Mouse (Mus musculus) kidney, embryonic 14.5 days (tissue): ENCODE measurements around the gene Timm8a2. TPM values are rescaled to one million over a fixed set of nuclear protein-coding genes. Genes with fewer than 3 reads are reported as not detected.

Source experiments
- ATAC-seq: fragments of 200-750 bp; cut with Nextera tagmentation; 2 replicates; pipeline ENCODE4 v1.8.0; 2017; ENCODE audit warnings: moderate number of reproducible peaks, mild to moderate bottlenecking, moderate TSS enrichment, moderate library complexity; ENCODE audit not compliant: low FRiP score, low TSS enrichment
- H3K27ac ChIP-seq: fragments of 300-500 bp; sonication (generic); 2 replicates; pipeline ENCODE4 v1.5.1; 2014; ENCODE audit warnings: low read depth, mild to moderate bottlenecking, low read length, moderate library complexity, mixed read lengths
- H3K27me3 ChIP-seq: fragments of 300-500 bp; sonication (generic); 2 replicates; pipeline ENCODE4 v1.6.1; 2014; ENCODE audit warnings: mild to moderate bottlenecking, low read length; ENCODE audit not compliant: control insufficient read depth, insufficient read depth
- H3K36me3 ChIP-seq: fragments of 300-500 bp; sonication (generic); 2 replicates; pipeline ENCODE4 v1.6.1; 2014; ENCODE audit warnings: low read length, mixed read lengths; ENCODE audit not compliant: control insufficient read depth, insufficient read depth
- H3K4me1 ChIP-seq: fragments of 300-500 bp; sonication (generic); 2 replicates; pipeline ENCODE4 v1.6.1; 2014; ENCODE audit warnings: low read length, mixed read lengths; ENCODE audit not compliant: control insufficient read depth, insufficient read depth
- H3K4me2 ChIP-seq: fragments of 300-500 bp; sonication (generic); replicated peaks from 2 replicates; pipeline ENCODE4 v1.6.1; 2014; ENCODE audit warnings: low read depth, mild to moderate bottlenecking, low read length
- H3K4me3 ChIP-seq: fragments of 300-500 bp; sonication (generic); 2 replicates; pipeline ENCODE4 v1.5.1; 2014; ENCODE audit warnings: mild to moderate bottlenecking, low read length
- H3K9ac ChIP-seq: fragments of 300-500 bp; sonication (generic); 2 replicates; pipeline ENCODE4 v1.6.1; 2014; ENCODE audit warnings: low read depth, mild to moderate bottlenecking, low read length, moderate library complexity
- H3K9me3 ChIP-seq: fragments of 300-500 bp; sonication (generic); 2 replicates; pipeline ENCODE4 v1.6.1; 2016; ENCODE audit warnings: low read length; ENCODE audit not compliant: control insufficient read depth
- WGBS: fragments of 180-500 bp; shearing (Covaris S2); extraction: QIAGEN DNeasy Blood & Tissue Kit; methylation state at CpG from one replicate; pipeline ENCODE4 v1.1.7; 2014; 5-methylcytosine and 5-hydroxymethylcytosine counted together
- polyA plus RNA-seq: library from polyadenylated mRNA; unstranded; fragments of >200 nt; fragmentation: Nextera tagmentation; extraction: Ambion mirVana; gene quantifications from 2 replicates; pipeline ENCODE4 v1.2.1, GENCODE M21; 2014

The Timm8a2 gene
- polyA plus RNA-seq, 1 experiment from 2014 or later: not detected

- Histone ChIP-seq H3K27ac (no peak overlapping the region), H3K4me2 (no peak overlapping the region), H3K27me3 (no peaks in the 10 kb centered on the region), H3K9ac (no peak overlapping the region), H3K36me3 (peaks cover 12% of the 10 kb centered on the region), H3K4me1 (peaks cover 9% of the 10 kb centered on the region), H3K9me3 (no peaks in the 10 kb centered on the region), H3K4me3 (no peak overlapping the region)
- WGBS: 77% methylated on average over 13 of the region's 13 CpGs
- ATAC-seq: no peak
These were observed 41.8 kb upstream of the Timm8a2 start for GRCm38 (mm10) chr14:121992395-121993280.

- no peak overlapping the region for H3K4me2 ChIP-seq
- ATAC-seq: no peak
- WGBS: 90% methylated on average over 4 of the region's 4 CpGs
These were observed 40.9 kb upstream of the Timm8a2 start for GRCm38 (mm10) chr14:121993616-121994015.

GRCm38 (mm10) chr14:121994171-121994700, 40.2 kb upstream of the Timm8a2 start:
- Histone ChIP-seq H3K4me1 (peaks cover 8% of the 10 kb centered on the region), H3K9ac (no peak overlapping the region), H3K4me2 (no peak overlapping the region), H3K36me3 (peaks cover 12% of the 10 kb centered on the region), H3K9me3 (no peaks in the 10 kb centered on the region), H3K27ac (no peak overlapping the region), H3K4me3 (no peak overlapping the region), H3K27me3 (no peaks in the 10 kb centered on the region)
- WGBS: 94% methylated on average over 17 of the region's 17 CpGs
- ATAC-seq: no peak

More at GRCm38 (mm10) chr14:121993616-121994015, 40.9 kb upstream of the Timm8a2 start:
- no peaks in the 10 kb centered on the region for H3K27me3 ChIP-seq
- H3K27ac ChIP-seq: no peak overlapping the region
- peaks cover 9% of the 10 kb centered on the region for H3K4me1 ChIP-seq
- no peaks in the 10 kb centered on the region for H3K9me3 ChIP-seq
- H3K36me3 ChIP-seq: peaks cover 12% of the 10 kb centered on the region
- H3K9ac ChIP-seq: no peak overlapping the region
- no peak overlapping the region for H3K4me3 ChIP-seq

DNA sequence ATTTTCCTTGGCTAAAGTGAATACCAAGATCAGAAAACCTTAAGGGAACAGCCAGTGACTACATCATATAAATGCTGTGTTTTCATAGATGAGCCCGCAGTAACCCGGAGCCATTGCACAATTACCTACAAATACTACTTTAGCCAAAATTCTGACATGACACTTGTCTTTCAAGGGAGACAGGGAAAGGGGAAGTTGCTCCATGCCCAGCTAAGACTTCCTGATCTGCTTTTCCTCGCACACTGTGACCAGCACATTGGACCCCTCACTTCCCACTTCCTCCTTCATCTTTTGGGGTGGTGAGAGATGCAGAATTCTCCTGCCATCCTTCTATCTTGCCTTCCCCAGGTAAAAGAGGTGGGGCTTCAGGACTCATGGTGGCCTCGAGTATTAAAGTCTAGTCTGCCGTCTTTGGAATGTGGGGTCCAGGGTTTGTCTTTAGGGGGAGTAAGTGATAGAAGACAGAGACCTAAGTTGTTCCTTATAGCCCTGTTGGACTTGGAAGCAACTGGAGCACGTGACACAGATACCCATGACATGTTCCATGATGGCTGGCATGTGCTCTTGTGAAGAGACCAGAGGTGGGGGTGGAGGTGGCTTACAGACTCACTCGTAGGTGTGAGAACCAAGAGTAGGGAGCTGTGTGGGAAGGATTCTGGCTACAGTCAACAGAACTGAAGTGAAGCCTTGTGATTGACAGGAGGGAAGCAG, 39.5 kb upstream of the Timm8a2 start:
- 95% methylated on average over 7 of the region's 7 CpGs for WGBS
- Histone ChIP-seq H3K9ac (no peak overlapping the region), H3K36me3 (peaks cover 12% of the 10 kb centered on the region), H3K4me2 (no peak overlapping the region), H3K27me3 (no peaks in the 10 kb centered on the region), H3K4me3 (no peak overlapping the region), H3K4me1 (peaks cover 6% of the 10 kb centered on the region), H3K9me3 (no peaks in the 10 kb centered on the region), H3K27ac (no peak overlapping the region)
- ATAC-seq: no peak

DNA sequence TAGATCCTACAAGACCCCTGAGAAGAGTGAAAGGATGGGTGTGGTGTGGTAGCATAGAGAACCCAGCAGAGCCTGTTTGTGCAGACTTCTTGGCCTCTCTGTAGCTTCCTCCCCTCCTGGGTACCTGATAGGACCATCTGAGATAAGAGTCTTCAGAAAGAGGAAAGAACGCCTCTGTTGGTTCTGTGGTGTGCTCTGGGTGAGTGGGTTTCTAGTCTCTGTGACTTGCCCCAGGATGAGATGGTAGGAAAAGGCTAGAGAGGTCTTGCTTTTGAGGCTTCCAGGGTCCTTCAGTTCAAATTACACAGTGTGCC, 39.0 kb upstream of the Timm8a2 start:
- Histone ChIP-seq H3K27ac (no peak overlapping the region), H3K4me3 (no peak overlapping the region), H3K9me3 (no peaks in the 10 kb centered on the region), H3K27me3 (no peaks in the 10 kb centered on the region), H3K36me3 (peaks cover 12% of the 10 kb centered on the region), H3K4me1 (peaks cover 6% of the 10 kb centered on the region), H3K9ac (no peak overlapping the region), H3K4me2 (no peak overlapping the region)
- ATAC-seq: no peak
- 68% methylated on average over 1 of the region's 1 CpGs for WGBS

DNA sequence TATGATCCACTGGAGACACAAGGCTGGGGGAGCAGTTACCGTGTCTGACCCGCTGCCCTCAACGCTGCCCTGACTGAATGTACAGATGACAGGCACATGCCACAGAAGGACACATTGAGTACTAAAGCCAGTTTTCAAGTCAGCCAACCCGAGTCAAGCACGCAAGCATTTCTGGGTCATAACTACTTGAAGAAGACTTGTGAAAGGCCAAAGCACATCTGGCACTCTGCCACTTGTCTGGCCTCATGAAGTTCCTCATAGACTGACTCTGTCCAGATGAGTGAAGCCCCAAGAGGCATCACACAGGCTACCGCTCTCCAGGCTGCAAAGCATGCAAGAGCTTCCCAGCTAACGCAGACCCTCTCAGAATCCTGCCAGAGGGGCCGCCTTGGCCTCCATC, 37.7 kb upstream of the Timm8a2 start:
- WGBS: 87% methylated on average over 8 of the region's 8 CpGs
- no peak overlapping the region for H3K9ac ChIP-seq
- no peak overlapping the region for H3K4me2 ChIP-seq
- ATAC-seq: no peak
- H3K36me3 ChIP-seq: peaks cover 12% of the 10 kb centered on the region
- no peak overlapping the region for H3K27ac ChIP-seq
- no peak overlapping the region for H3K4me3 ChIP-seq
- H3K4me1 ChIP-seq: peaks cover 6% of the 10 kb centered on the region
- no peaks in the 10 kb centered on the region for H3K9me3 ChIP-seq
- H3K27me3 ChIP-seq: no peaks in the 10 kb centered on the region

DNA sequence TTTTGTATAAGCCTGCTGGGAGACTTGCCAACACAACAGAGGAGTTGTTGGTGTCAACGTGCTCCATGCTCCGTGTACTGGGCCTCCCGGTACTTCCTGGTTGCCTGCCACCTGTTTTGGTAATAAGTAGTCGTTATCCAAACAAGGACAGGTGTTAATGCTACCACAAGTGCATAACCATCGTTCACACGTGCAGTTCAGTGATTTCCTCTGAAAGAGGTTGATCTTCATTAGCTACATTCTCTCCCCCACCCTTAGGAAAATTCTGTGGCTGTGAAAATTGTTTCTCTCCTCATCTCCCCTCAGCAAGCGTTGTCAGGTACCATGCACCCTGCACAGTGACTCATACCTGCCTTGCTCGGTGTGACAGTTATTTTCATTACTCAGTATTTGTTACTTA, 35.0 kb upstream of the Timm8a2 start:
- H3K9me3 ChIP-seq: no peaks in the 10 kb centered on the region
- H3K9ac ChIP-seq: no peak overlapping the region
- peaks cover 7% of the 10 kb centered on the region for H3K36me3 ChIP-seq
- H3K4me2 ChIP-seq: no peak overlapping the region
- no peak for ATAC-seq
- no peak overlapping the region for H3K4me3 ChIP-seq
- no peaks in the 10 kb centered on the region for H3K4me1 ChIP-seq
- H3K27me3 ChIP-seq: no peaks in the 10 kb centered on the region
- WGBS: 82% methylated on average over 8 of the region's 8 CpGs
- no peak overlapping the region for H3K27ac ChIP-seq

DNA sequence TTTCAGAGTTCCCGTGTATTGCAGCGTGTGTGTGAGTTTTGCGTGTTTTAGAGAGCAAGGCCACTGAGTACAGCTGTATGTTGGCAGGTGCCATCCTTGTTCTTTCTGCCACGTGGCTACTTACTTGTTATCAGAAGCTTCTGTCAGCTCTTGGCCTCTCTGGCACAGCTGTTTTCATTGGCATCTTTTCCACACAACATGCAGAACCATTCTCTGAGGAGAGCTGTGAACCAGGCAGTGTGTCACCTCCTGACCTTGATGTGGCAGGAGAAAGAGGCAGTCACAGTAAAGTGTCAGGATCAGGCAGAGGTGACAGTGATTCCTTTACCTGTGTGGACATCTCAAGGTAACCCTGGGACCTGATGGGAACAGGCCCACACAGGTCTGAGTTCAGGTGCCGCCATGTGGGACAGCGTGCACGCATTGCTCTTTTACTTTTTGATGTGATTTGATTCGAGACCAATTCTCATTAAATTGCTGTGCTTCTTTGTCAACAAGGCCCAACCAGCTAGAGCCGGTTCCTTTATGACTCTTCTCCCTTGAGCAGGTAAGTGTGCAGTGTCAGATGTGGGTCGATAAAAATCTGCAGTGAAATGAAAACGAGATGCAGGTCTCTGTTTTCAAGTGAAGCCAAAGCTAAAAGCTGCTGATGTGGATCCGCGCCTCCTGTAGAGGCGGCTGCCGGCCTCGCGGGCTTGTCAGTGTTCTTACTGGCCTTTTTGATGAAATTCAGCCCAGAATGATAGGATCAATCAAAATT, 33.9 kb upstream of the Timm8a2 start:
- peaks cover 3% of the 10 kb centered on the region; the same call in 1 of the 2 replicates for H3K36me3 ChIP-seq
- ATAC-seq: no peak
- H3K27ac ChIP-seq: no peak overlapping the region
- H3K4me1 ChIP-seq: no peaks in the 10 kb centered on the region
- 89% methylated on average over 17 of the region's 17 CpGs for WGBS
- H3K9ac ChIP-seq: no peak overlapping the region
- H3K4me2 ChIP-seq: no peak overlapping the region
- H3K27me3 ChIP-seq: no peaks in the 10 kb centered on the region
- no peak overlapping the region for H3K4me3 ChIP-seq
- H3K9me3 ChIP-seq: no peaks in the 10 kb centered on the region
